Mouse (Mus musculus) right cerebral cortex, adult 18-20 months (tissue): ENCODE measurements around the gene Evpl.

Source experiments
- DNase-seq: peaks from one replicate; pipeline ENCODE4 v3.0.0; 2022; ENCODE audit warnings: mixed read lengths

Gene Evpl

DNA sequence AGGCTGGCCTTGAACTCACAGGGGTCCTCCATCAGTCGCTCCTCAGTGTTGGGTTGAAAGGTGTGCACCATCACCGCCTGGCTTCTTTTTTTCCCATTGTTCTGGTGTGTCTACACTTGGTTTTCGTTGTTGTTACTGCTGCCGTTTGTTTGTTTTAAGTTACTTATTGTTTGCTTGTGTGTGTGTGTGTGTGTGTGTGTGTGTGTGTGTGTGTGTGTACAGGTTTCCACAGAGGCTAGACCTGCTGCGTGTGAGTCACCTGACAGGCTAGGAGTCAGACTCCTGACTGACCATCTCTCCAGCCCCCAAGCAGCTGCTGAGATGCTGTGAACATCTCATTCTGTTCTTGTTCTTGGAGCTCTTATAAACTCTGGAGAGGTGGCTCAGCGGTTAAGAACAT, 25.0 kb downstream of the Evpl start:
- no peak for DNase-seq

DNA sequence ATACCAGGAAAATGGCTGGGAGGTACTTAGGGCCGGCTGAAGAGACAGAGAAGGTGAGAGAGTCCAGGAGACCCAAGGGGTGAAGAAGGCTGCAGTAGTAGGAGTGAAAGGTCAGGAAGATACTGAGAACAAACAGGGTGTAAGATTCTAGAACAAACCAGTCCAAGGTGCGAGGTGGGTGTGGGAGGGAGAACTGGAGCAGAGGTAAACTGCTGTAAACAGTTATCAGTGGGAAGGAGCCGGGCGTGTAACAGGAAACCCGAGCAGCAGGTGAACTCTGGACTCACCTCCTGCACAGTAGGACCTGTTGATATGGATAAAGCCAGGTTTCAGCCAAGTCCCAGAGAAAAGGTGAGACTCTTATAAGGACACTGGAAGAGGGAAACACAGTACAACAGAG, 27.2 kb downstream of the Evpl start:
- DNase-seq, result no peak

DNA sequence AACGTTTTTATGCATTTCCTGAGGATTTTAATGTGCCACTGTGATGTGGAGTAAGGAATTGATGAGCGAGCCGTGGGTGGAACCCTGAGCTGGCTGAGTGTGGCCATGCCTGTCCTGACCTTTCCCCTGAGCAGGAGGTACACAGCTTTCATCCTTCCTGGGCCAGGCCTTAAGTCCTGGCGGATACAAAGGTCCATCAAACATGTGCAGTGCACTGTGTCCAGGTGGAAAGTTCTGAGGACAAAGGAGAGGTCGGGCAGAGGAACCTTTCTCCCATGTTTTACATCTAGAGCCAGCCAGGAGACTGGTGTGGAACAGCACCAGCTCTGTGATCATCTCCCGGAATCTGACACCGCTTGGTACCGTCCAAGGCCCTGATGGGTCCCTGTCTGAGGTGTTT, 28.6 kb downstream of the Evpl start:
- no peak for DNase-seq

DNA sequence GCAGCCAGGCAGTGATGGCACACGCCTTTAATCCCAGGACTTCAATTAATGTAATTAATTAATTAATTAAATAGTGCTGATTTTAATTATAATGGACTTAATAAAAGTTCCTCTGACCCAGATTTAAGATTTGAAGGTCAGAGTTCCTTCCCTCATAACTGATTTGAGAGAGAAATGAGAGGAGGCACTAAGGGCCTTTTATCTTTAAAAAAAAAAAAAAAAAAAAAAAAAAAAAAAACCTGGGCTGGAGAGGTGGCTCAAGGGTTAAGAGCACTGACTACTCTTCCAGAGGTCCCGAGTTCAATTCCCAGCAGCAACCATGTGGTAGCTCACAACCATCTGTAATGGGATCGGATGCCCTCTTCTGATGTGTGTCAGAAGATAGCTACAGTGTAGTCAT, 29.2 kb downstream of the Evpl start:
- DNase-seq, result no peak

DNA sequence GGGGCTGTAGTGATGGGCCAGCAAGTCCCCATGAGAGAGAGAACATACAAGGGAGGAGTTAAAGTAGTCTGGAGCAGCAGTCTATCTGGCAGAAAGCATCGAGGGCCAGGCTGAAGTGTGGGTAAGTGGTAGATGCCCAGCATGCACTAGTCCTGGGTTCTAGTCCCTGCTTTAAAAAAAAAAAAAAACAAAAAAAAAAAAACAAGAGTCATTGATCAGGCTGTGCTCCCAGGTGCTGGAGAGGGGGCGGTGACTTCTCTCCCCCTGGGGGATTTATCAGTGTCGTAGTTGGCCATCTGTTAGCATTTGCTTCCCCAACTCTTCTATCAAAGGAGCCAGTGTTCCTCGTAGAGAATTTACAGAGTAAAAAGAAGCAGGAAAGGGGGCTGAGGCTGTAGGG, 31.2 kb downstream of the Evpl start:
- DNase-seq, result no peak

DNA sequence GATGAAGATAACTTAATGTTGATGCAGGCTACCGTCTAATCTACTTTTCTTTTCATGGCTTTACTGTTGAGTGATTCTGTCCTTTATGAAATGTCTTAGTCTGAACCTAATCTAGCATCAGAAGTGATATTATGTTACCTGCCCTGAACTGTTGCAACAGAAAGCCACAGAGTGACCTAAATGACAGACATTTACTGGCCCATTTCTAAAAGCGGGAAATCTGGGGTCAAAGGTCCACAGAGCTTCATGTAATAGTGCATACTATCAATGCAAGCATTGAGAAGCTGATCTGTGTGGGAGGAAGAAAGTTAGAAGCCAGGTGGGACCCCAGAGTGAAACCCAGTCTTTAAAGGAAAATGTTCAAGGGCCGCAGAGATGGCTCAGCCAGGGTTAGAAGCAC, 34.7 kb downstream of the Evpl start:
- no peak for DNase-seq

DNA sequence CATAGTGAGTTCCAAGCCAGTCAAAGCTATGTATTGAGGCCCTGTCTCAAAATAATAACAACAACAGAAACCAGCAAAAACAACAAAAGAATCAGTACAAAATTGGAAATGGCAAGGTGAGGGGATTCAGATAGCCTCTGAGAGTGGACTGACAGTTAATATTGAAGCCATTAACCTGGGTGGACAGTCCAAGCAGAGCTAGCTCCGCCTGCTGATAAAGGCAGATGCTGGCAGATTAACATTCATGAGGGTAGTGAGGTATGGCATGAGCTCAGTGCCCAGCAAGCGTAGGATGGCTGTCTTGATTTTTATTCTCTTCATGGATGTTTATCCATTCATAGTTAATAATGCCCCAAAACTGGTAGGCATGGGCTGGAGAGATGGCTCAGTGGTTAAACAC, 36.7 kb downstream of the Evpl start:
- DNase-seq, result no peak

DNA sequence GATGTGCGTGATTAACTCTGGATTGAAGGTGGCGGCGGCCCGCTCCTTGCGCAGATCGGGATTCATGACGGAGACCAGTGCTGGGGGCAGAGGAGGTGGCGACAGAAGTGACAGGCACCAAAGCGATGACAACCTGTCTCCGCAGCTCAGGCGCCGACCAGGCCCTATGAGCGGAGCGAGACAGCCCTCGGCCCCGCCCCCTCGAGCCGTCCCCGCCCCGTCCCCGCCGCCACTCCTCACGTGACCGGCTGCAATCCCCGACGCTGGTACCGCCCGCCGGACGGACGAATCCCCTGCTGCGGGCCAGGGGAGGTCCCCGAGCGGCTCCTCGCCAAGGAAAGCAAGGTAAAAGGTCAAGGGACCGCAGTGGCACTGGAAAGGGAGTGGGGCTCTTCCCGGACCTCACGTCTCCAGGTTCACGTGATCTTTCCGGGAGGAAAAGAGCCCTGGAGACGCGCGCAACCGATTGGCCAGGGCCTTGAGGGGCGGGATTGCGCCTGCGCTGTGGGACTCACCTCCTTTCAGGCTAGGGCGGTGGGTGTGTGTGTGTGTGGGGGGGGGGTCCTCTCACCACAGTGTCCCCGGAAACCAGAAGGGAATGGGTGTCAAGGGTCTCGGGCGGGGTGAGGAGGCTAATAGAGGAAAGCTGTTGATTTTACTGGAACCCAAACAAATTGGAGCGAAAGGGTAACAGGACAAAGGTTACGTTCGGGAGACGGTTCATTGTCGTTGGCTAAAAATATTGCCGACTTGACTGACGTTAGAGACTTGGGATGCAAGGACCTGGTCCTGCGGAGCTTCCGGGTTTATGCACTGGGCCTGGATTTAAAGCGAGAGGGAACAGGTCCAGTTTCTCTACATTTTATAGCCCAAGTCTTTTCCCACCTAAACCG, 39.0 kb downstream of the Evpl start, which contains the start of the genes Ten1 and Acox1:
Gene Ten1 (plus strand): TSS at position 217 of the 893 bp plus-strand sequence.
Gene Acox1 (minus strand): TSS at position 407 of the 893 bp plus-strand sequence.
- peak; percentile 96 for DNase-seq

DNA sequence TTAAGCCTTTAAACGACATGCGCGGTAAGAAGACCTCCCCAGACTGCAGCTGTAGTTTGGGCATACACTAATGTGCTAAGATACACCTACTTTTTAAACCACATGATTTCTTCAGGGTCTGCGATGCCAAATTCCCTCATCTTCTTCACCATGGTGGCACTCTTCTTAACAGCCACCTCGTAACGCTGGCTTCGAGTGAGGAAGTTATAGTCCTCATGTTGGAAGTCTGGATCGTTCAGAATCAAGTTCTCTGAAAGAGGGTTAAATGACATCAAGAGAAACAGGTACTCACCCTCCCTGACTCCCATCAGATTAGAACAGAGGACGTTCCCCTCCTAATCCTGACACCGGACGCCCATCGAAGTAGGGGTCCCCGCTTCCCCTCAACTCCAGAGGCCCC, 39.7 kb downstream of the Evpl start:
- no peak for DNase-seq

DNA sequence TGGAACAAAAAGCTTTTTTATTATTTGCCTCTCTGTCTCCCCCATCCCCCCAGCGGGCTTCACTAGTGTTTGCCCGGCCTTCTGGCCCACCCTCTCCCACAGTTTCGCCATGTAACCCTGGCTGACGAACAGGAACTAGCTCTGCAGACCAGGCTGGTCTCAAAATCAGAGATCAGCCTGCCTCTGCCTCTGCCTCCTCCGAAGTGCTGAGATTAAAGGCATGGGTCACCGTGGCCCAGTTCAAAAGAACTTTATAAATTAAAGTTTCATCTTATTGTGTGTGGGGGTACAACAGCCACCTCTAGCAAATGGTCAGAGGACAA, 40.3 kb downstream of the Evpl start:
- no peak for DNase-seq

DNA sequence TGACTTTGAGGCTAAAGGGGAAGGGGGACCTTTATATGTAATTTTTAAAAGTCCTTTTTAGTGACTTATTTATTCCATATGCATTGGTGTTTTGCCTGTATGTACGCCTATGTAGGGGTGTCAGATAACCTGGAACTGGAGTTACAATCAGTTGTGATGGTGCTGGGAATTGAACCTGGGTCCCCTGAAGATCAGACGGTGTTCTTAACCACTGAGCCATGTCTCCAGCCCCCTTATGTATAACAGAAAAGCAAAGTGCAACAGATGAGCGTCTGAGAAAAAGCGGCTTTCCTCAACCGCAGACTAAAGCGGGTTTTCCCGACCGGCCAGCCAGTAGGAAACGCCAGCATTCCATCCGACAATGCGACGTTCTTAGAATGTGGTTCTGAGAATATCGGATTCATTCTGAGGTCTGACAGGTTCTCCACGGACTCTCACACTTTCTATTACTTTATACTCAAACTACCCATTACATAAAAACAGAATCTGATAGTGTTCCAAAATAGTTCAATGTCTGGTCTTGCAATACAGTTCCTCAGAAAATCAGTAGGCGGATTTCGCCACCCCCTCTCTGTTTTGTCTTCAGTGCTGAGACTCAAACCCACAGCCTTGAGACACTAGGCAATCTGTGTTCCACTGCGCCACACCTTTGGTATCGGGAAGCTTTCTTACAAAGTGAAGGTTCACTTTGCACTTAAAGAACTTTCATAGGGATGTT, 40.9 kb downstream of the Evpl start:
- DNase-seq, result no peak

DNA sequence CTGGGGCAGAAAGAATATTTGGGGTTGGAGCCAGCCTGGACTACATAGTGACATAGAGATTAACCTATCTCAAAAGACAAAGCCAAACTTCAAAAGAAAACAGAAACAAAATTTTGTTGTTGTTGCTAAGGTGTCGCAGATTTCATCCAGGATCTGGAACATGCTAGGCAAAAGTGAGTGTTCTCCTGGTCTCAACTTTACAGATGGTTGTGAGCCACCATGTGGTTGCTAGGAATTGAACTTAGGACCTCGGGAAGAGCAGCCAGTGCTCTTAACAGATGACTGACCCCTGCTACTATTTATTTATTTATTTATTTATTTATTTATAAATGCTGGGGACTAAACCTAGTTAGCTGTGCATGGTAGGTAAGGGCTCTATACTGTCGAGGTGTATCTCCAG, 41.5 kb downstream of the Evpl start:
- DNase-seq, result no peak

DNA sequence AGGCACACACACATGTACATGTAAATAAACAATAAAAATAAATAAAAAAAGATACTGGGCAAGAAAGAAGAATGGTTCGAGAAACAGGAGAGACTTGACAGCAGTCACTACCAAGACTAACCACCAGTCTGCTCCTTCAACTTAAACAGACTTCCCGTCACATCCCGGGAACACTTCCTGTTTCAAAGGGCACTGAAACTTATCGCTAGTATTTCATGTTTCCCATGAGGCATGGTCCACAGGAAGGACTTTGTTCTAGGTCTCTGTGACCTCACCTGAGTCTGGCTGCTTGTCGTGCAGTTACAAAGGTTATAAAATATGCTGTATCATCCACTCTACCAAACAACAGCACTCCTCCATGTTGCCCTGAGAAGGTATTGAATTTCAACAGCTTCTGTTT, 42.6 kb downstream of the Evpl start:
- no peak for DNase-seq

DNA sequence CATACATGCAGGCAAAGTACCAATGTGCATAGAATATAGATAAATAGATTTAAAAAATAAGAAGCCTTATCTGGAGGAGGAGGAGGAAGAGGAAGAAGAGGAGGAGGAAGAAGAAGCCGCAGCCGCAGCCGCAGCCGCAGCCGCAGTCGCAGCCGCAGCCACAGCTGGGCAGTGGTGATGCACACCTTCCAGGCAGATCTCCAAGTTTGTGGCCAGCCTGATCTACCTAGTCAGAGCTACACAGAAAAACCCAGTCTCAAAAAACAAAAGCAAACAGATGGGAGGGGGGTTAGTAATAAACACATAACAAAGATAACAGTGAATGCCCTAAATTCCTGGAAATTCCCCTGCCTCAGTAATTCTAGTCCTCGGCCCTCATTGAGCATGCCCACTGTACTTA, 43.3 kb downstream of the Evpl start:
- no peak for DNase-seq

DNA sequence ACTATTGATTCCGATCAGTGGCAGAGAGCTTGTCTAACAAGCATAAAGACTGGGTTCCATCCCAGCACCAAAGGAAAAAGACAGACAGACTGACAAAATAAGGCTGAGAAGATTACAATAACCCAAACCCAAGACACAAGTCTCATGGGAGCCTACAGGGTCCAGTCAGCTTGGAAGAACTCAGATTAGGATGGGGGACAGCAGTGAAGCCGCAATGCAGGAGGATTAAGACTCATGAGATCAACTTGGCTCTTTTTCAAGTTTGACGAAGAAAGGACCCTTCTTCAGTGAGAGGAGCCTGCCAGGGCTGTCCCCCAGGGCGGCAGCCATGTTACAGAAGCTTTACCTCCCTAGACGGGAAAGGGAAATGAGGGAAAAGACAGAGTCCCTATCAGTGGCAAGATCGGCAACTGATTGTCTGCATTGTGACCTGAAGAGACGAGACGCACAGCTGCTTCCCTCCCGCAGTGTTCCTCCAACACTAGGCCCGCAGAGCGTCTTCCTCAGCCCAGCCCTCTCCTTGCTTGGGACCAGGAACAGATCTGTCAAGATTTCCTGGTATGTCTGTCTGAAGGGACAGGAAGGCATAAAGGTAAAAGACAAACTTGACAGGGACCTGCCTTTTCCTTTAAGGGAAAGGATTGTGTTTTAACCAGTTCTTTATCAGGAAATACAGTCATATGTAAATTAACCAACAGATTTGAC, 50.5 kb downstream of the Evpl start:
- DNase-seq, result no peak

DNA sequence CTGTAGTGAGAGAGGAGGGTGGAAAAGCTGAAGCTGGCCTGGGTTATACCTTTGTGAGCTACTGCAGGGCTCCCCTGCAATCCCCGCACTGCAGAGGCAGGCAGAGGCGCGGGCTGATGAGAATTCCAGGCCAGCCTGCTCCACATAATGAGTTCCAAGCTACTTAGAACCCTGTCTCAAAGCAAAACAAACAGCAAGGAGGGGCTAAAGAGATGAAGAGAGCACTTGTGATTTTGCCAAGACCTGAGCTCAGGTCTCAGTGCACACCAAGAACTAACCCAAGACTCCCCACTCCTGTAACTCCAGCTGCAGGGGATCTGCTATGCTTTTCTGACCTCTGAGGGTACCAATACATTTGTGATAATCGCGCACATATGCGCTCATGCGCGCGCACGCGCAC, 51.5 kb downstream of the Evpl start:
- no peak for DNase-seq

DNA sequence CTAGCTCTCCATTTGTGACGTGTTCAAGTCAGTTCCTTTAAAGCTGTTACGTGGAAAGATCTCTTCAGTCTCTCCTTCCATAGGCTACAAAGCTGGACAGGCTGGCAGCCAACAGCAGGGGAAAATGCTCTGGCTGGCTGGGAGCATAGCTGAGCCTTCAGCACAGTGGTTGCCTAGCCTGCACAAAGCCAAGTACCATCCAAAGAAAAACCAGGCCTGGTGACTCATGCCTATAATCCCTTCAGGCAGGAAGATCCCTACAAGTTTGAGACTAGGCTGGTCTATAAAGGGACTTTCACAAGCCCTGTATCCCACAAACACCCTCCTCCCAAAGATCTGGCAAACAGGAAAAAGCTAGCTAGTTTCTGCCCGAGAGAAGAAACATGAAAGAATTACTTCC, 52.0 kb downstream of the Evpl start:
- peak; percentile 34 for DNase-seq

DNA sequence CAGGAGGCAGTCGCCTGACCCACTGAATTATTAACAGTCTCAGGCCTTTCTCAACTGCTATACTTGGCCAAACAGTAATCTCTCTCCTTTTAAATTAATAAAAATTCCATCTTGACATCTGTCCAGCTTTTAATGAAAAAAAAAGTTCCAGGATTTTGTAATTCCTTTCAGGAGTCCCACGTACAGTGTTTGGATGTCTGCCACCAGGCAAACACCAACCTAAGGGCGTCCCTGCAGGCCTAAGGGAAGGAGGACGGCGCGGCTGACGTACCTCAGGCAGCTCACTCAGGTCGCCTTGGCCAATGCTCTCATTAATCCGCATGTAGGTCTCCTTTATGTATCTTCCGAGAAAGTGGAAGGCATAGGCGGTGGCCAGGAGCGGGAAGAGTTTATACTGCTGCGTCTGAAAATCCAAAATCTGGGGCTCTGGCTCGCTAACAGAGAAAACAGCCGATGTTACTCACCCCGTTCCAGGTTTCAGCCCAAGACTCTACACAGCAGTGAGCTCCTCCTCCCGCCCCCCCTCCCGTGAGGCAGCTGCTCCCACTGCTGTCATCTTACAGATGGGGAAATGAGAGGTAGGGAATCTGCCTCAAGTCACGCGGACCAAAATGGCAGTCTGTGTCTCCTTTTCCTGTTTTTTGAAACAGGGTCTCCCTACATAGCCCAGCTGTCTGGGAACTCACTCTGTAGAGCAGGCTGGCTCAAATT, 59.3 kb downstream of the Evpl start:
- no peak for DNase-seq

DNA sequence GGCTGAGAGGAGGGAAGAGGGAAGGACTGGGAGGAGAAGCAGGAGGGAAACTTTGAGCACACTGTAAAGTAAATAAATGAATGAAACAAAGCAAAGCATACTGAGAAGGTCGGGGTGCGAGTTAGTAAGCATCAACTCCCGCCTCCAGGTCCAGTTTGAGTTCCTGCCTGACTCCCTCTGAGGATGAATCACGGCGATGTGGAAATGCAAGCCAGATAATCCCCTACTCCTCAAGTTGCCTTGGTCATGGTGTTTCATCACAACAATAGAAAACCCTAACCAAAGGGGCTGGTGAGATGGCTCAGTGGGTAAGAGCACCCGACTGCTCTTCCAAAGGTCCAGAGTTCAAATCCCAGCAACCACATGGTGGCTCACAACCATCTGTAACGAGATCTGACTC, 61.9 kb downstream of the Evpl start:
- no peak for DNase-seq

DNA sequence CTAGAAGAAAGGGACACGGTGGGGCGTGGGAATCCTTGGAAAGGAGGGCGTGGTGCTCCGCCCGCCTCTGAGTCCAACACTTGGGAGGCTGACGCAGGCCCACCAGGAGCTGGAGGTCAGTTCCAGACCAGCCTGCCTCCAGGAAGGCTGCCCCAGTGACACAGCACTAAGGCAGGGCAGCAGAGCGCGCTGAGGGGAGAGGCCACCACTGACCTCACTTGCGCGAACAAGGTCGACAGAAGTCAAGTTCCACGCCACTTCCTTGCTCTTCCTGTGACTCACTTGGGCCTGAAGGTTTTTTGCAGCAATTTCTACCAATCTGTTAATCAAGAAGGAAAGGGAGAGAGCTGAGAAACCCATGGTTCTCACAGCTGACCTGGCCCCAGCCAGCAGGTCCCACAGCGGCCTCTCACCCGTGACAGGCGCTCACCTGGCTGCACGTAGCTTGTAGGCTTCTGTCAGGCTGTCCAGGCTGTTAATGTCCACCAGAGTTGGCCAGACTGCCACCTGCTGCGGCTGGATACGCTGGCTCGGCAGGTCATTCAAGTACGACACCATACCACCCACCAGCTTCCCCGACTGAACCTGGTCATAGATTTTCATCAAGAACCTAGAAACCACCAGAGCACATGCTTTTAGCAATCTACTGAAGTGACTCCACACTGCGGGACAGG, 63.0 kb downstream of the Evpl start:
- no peak for DNase-seq

DNA sequence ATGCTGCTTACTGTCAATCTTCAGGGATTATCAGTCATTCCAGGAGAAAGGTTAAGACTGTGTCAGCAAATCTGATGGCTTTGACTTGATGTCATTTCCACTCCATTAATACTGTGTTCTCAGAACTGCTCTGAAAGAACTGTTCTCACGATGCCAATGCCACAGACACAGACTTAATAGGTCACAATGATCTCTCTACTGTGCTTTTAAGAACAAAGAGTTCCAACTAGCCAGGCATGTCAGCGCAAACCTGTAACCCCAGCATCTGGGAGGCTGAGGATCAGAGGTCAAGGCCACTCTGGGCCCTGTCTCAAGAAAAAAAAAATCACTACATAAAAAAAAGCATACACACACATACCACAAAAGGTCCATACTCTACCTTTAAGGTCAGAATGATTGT, 65.9 kb downstream of the Evpl start:
- DNase-seq, result no peak
